Mouse (Mus musculus) cortical plate, adult 2 months (tissue): ENCODE measurements around the gene Lctl. TPM values are rescaled to one million over a fixed set of nuclear protein-coding genes. Genes with fewer than 3 reads are reported as not detected.
"Not testable (repeated sequence)": the region's sequence is repeated elsewhere in the genome, so short reads cannot be mapped to it uniquely, and the experiment has no call there.

Source experiments
- H3K27ac ChIP-seq: fragments of 200-500 bp; 2 replicates; pipeline ENCODE4 v1.5.1; 2012; ENCODE audit warnings: low read length, control low read depth, inconsistent platforms; ENCODE audit not compliant: insufficient read depth
- H3K4me1 ChIP-seq: fragments of 200-500 bp; 2 replicates; pipeline ENCODE4 v1.6.1; 2011; ENCODE audit warnings: low read length; ENCODE audit not compliant: control insufficient read depth, insufficient read depth
- H3K4me3 ChIP-seq: fragments of 200-500 bp; 2 replicates; pipeline ENCODE4 v1.5.1; 2011; ENCODE audit warnings: mild to moderate bottlenecking, low read length, control low read depth; ENCODE audit not compliant: insufficient read depth
- CTCF ChIP-seq: fragments of 200-500 bp; IDR thresholded peaks from 2 replicates; pipeline ENCODE4 v1.5.1; 2011; ENCODE audit warnings: mild to moderate bottlenecking, control low read depth, low read length; ENCODE audit not compliant: insufficient read depth; ENCODE audit errors: extremely low read depth
- POLR2A ChIP-seq: fragments of 200-500 bp; IDR thresholded peaks from 2 replicates; pipeline ENCODE4 v1.6.1; 2011; ENCODE audit warnings: mild to moderate bottlenecking, low read length, control low read depth; ENCODE audit not compliant: insufficient read depth; ENCODE audit errors: extremely low read depth
- polyA plus RNA-seq: library from polyadenylated mRNA; depleted of rRNA; stranded (reverse); fragments of >200 nt; gene quantifications from 2 replicates; pipeline ENCODE4 v1.2.3, GENCODE M21; 2012

Lctl gene
- polyA plus RNA-seq, 1 experiment: 0.25 TPM

DNA sequence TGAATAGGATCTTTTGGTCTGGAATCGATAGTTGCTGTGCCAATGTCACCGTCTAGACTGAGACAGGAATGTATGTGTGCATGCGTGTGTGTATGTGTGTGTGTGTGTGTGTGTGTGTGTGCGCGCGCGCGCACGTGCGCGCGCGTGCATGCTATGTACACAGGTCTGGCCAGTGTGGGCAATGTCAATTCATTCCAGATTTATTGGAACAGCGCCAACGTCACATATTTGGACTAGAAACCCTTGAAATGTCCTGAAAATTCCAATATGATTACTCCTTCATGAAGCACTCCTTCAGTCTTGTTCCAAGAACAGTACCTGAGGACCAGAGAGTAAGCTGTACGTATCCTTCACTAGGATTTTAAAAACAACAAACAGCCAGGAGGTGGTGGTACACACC, 6.4 kb upstream of the Lctl start:
- TF ChIP-seq CTCF (no peak), POLR2A (no peak)
- no peak overlapping the region for H3K27ac ChIP-seq
- H3K4me3 ChIP-seq: no peak overlapping the region
- H3K4me1 ChIP-seq: no peaks in the 10 kb centered on the region

DNA sequence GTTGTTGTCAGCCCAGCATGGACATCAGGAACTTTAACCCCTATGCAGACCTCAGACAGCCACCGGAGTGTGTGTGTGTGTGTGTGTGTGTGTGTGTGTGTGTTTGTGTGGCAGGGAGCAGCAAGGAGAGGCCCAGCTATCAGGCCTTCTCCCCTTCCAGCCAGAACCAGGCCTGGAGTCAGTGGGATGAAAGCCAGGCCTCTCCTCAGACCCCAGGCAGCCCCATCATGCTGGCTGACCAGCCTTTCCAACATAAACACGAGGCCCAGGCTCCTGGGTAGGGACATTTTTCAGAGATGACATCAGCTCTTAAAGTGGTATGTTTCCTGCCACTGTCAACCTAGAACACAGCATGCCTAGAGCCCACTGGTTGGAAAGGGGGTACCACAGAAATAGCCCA, 2.3 kb upstream of the Lctl start:
- H3K27ac ChIP-seq: no peak overlapping the region
- no peak for TF ChIP-seq POLR2A
- no peak for TF ChIP-seq CTCF
- no peaks in the 10 kb centered on the region for H3K4me1 ChIP-seq
- no peak overlapping the region for H3K4me3 ChIP-seq

DNA sequence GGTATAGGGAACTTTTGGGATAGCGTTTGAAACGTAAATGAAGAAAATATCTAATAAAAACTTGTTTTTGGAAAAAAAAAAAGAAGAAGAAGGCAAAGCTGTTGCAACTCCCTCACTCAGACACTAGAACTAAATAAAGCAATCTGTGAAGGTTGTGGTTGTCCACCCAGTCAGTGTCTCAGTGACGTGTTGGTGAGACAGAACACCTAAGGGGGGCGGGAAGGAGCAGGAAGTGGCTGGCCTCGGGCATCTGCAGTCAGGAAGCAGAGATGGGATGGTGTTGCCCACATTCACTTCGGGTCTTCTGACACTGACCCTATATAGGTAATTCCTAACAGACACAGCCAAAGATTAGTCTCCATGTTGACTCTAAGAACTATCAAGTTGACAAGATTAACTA, 1.2 kb upstream of the Lctl start:
- H3K4me1 ChIP-seq: no peaks in the 10 kb centered on the region
- TF ChIP-seq CTCF: no peak
- no peak for TF ChIP-seq POLR2A
- no peak overlapping the region for H3K4me3 ChIP-seq
- no peak overlapping the region for H3K27ac ChIP-seq

DNA sequence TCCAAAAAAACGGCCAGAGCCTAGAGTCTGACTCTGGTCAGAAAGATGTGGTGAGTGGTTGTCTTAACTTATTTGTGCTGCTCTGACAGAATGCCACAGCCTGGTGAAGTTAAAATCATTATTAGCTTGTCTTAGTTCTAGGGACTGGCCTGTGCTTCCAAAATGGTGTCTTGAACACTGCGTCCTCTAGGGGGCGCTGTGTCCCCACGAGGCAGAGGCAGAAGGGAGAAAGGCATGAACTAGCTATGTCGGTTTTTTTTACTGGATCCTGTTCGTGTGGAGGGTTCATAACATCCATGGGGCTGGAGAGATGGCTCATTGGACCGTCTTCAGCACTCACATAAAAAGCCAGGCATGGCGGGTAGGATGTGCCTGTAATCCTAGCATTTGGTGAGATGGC, 3.0 kb downstream of the Lctl start:
- Histone ChIP-seq H3K27ac (no peak overlapping the region), H3K4me3 (no peak overlapping the region), H3K4me1 (no peaks in the 10 kb centered on the region)
- TF ChIP-seq POLR2A: no peak
- TF ChIP-seq CTCF: peak; percentile 70

DNA sequence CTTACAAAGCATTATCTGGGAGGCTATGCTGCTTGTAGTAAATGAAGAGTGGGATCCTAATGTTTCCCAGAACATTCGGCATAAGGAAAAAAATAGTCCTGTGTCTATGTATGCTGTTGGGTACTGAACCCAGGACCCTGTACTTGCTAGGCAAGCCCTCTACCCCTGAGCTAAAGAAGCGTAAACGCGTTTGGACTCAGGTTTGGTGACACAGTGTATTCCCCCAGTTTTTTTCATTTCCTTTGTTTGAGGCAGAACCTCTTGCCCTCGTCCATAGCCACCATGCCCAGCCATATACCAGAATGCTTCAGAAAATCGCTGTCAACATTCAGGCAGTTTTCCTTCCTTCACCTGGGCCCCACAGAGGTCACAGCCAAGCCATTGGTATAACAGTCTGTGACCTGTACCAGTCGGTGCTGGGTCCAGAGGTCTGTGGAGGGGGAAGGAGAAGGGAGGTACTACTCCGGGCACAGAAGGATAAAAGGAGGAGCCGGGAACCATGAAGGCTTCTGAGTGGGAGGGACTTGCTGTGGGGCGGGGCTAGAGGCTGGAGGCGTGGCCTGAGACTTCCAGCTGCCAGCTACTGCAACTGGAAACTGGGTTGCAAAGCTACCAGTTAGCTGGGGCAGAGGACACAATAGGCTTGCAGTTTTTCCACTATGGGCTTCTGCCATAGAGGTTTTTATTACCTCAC, 3.8 kb downstream of the Lctl start:
- Histone ChIP-seq H3K4me3 (no peak overlapping the region), H3K27ac (no peak overlapping the region), H3K4me1 (no peaks in the 10 kb centered on the region)
- no peak for TF ChIP-seq CTCF
- TF ChIP-seq POLR2A: no peak

DNA sequence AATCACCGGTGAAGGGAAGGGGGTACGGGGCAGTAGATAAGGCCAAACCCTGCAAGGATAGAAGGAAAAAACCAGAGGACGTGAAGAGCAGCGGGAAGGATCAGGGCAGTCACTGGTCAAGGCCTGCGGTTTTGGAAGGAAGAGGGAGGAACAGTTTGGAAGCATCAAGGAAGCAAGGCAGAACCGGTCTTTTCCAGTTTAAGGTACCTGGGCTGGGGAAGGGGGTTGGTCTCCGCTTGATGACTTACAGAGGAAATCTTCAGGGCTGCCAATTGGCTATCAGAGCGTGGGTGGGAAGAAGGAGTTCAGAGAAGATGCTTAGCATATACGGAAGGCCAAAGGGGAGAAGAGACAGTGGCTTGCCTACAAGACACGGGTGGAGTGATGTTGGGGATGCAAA, 5.7 kb downstream of the Lctl start:
- Histone ChIP-seq H3K4me1 (no peaks in the 10 kb centered on the region), H3K27ac (no peak overlapping the region), H3K4me3 (no peak overlapping the region)
- no peak for TF ChIP-seq CTCF
- no peak for TF ChIP-seq POLR2A

DNA sequence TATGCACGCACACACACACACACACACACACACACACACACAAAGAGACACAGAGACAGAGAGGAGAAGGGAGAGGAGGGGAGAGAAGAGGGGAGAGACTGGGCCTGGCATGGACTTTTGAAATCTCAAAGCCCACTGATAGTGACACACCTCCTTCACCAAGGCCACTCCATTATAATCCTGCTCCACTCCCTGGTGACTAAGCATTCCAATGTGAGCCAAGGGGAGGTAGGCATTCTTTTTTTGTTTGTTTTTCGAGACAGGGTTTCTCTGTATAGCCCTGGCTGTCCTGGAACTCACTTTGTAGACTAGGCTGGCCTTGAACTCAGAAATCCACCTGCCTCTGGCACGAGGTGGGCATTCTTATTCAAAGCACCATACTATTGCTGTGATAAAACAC, 7.9 kb downstream of the Lctl start:
- H3K4me1 ChIP-seq, H3K27ac ChIP-seq, H3K4me3 ChIP-seq: not testable (repeated sequence)

DNA sequence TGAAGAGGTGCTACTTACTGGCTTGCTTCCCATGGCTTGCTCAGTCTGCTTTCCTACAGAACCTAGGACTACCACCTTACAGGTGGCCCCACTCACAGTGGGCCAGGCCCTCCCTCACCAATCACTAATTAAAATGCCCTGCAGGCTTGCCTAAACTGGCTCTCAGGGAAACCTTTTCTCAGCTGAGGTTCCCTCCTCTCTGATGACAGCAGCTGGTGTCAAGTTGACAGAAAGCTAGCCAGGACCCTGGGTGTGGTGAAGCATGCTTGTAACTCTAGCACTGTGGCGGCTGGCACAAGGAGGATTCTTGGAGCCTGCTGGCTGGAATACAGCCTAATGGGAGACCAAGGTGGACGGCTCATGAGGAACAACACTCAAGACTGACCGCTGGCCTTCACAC, 8.4 kb downstream of the Lctl start:
- no peak overlapping the region for H3K4me3 ChIP-seq

DNA sequence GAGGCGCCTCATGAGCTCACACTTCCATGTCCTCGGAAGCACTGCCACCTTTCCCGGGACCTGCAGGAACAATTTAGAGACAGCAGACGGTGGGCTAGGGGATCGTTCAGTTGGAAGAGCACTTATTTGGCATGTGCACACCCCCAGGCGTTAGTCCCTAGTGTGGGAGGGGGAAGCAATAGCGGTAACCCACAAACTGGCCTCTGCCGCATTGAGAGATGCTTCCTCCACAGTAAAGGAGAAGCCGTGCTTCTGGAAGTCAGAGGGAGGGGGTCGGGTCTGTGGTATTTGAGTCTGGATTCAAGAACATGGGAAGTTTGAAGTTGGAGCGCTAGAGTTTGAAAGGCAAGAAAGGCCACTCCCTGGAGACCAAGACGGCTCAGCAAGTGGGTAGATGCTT, 9.2 kb downstream of the Lctl start:
- TF ChIP-seq POLR2A: no peak
- TF ChIP-seq CTCF: no peak
- Histone ChIP-seq H3K4me1 (no peaks in the 10 kb centered on the region), H3K4me3 (no peak overlapping the region), H3K27ac (no peak overlapping the region)

More for the DNA sequence above, 8.4 kb downstream of the Lctl start:
- Histone ChIP-seq H3K4me1 (no peaks in the 10 kb centered on the region), H3K27ac (no peak overlapping the region)
- TF ChIP-seq POLR2A (no peak), CTCF (no peak)

DNA sequence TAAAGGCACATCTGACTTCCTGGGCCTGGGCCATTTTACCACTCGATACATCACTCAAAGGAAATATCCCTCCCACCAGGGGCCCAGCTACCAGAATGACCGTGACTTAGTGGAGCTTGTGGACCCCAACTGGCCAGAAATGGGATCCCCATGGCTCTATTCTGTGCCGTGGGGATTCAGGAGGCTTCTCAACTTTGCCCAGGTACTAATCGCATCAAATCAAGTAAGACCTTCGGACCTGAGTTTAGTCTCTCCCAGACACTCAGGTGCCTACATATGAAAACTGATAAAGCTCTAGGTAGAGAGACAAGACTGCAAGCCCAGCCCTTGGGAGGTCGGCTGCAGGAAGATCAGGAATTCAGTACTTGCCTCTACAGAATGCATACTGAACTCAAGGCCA, 14.7 kb downstream of the Lctl start:
- Histone ChIP-seq H3K4me3 (no peak overlapping the region), H3K4me1 (no peaks in the 10 kb centered on the region), H3K27ac (no peak overlapping the region)
- TF ChIP-seq CTCF (no peak), POLR2A (no peak)

DNA sequence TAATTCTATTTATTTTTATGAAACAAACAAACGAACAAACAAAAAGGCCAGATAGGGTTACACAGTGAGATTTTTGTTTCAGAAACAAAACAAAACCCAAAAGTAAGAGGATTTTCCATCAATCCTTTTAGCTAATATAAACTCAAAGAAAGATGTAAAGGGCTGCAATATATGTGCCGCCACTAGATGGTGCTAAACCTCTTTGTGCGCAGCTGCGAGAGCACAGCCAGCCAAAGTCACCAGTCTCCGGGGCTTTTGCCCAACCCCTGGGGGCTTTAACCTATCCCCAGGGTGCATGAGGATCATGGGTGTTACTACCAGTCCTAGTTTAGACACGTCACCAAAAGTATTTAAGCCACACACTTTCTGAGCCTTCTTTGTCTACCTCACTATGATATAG, 21.9 kb downstream of the Lctl start:
- peak; percentile 52 for TF ChIP-seq CTCF
- H3K4me1 ChIP-seq, H3K4me3 ChIP-seq, H3K27ac ChIP-seq: not testable (repeated sequence)

DNA sequence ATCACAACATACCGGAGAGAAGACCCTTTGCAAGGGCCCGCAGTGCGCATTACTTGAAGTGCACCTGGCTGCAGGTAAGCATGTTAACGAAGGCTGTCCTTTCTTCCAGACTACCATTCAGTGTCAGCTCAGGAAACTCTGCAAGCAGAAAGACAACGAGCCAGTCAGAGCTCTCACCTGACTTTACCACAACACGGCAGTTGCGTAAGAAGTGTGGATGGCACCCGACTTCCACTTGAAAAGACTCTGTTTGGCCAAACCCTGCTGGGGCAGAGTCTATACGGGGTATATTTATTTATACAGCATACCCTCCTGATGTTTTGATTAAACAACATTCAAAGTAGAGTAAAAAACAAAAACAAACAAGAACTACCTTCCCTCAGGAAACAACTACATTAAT, 22.9 kb downstream of the Lctl start:
- Histone ChIP-seq H3K4me3 (no peak overlapping the region), H3K4me1 (no peaks in the 10 kb centered on the region), H3K27ac (no peak overlapping the region)
- TF ChIP-seq POLR2A (no peak), CTCF (no peak)
